Mouse (Mus musculus): ENCODE measurements at regions not wholly inside any gene's neighbourhood (a gene's known extent, or its start where the extent isn't known, plus 50 kb on each side); places are given as distances from the start of the nearest gene placed in this dataset.
A peak's percentile ranks its signal among the peaks of the same experiment; 100 is the strongest.

DNA sequence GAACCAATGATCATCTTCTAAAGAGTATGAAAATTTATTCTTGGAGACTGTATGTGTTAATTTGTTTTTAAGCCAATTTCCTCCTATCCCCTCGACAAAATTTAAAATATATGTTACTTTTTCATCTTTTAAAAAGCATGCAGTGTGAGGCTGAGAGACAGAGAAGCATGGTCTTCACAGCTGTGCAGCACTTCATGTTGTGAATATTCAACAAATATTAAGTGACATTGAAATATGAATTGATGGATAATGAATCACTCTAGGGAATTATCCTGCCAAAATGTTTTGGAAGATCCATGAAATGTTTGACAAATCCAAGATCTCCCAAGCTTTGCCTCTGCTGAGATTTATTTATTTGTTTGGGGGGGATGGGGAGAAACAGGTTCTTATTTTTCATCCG lies 233.9 kb upstream of the Gm11146 start:
- Histone ChIP-seq H3K4me3 (replicated peaks; ENCODE audit: low read depth, low read length) (no peak overlapping the region), H3K9ac (ENCODE audit: low read depth, low read length) (no peak overlapping the region), H3K36me3 (ENCODE audit: insufficient read depth, low read length) (no peaks in the 10 kb centered on the region), H3K4me1 (replicated peaks; ENCODE audit: insufficient read depth, low read length) (no peaks in the 10 kb centered on the region), H3K9me3 (replicated peaks; ENCODE audit: low read length) (no peaks in the 10 kb centered on the region), H3K27me3 (ENCODE audit: insufficient read depth, low read length) (no peaks in the 10 kb centered on the region), H3K4me2 (ENCODE audit: low read length) (no peak overlapping the region), H3K27ac (no peak overlapping the region)
- WGBS, result 86% methylated on average over 2 of the region's 2 CpGs
- ATAC-seq (replicated peaks; ENCODE audit: low FRiP score, low read depth) (no peak), DNase-seq (ENCODE audit: low spot score) (no peak)
- no peak for TF ChIP-seq CTCF (IDR thresholded peaks at IDR 0.05; ENCODE audit: low read depth)

DNA sequence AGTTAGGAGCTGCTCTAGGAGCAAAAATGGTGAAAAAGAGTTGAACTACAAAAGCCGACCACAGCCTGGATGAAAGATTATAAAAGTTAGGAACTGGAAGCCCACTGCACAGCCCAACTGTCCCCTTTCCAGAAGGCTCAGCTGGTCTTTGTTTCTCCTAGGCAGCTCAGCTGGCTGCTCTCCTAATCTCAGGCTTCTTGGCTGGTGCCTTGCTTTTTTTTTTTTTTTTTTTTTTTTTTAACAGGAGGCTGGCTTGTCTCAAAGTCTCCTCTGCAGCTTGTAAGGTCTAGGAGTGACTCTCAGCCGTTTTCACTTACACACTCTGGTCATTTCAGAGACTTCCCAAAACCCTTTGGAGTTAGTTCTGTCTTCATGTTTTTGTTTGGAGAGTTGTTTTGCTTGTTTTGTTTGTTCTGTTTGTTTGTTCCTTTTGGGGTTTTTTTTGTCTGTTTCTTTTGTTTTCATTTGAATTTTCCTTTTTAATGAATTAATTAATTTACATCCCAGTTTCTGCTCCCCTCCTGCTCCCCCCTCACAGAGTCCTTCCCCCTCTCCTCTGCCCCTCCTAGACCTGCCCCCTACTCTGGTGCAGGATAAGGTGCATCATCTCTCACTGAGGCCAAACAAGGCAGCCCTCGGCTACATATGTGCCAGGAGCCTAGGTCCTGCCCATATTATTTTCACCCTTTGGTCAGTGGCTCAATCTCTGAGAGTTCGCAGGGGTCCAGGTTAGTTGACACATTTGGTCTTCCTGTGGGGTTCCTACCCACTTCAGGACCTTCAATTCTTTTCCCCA lies 225.6 kb upstream of the Gm11146 start:
- H3K4me3 ChIP-seq (replicated peaks; ENCODE audit: low read depth, low read length), result no peak overlapping the region
- DNase-seq (ENCODE audit: low spot score) (peak; percentile 76), ATAC-seq (replicated peaks; ENCODE audit: low FRiP score, low read depth) (no peak)

DNA sequence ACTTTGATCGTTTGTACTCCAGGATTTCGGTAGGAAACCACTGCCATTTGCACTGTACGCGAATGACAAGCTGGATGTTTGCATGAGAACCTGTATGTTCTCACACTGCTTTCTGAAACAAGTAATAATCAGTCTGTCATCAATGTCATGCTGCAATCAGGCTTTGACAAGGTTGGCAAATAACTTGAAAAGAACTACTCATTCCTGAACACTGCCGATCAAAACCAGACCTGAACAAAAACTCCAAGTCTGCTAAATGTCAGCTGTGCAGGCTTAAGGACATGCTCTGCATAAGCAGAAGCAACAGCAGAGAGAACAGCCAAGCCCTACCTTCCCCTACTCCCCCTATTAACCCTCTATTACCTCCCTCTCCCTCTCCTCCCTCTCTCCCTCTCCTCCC lies 197.8 kb upstream of the Gm11146 start:
- Histone ChIP-seq H3K4me1 (replicated peaks; ENCODE audit: insufficient read depth, low read length) (no peaks in the 10 kb centered on the region), H3K4me3 (replicated peaks; ENCODE audit: low read depth, low read length) (no peak overlapping the region), H3K27ac (no peak overlapping the region), H3K36me3 (ENCODE audit: insufficient read depth, low read length) (no peaks in the 10 kb centered on the region), H3K27me3 (ENCODE audit: insufficient read depth, low read length) (no peaks in the 10 kb centered on the region), H3K9ac (ENCODE audit: low read depth, low read length) (no peak overlapping the region), H3K9me3 (replicated peaks; ENCODE audit: low read length) (no peaks in the 10 kb centered on the region), H3K4me2 (ENCODE audit: low read length) (no peak overlapping the region)
- DNase-seq (ENCODE audit: low spot score) (no peak), ATAC-seq (replicated peaks; ENCODE audit: low FRiP score, low read depth) (no peak)
- WGBS, result 77% methylated on average over 5 of the region's 5 CpGs
- no peak for TF ChIP-seq CTCF (IDR thresholded peaks at IDR 0.05; ENCODE audit: low read depth)

More for the DNA sequence above, 225.6 kb upstream of the Gm11146 start:
- Histone ChIP-seq H3K4me1 (replicated peaks; ENCODE audit: insufficient read depth, low read length) (no peaks in the 10 kb centered on the region), H3K9ac (ENCODE audit: low read depth, low read length) (no peak overlapping the region), H3K27ac (no peak overlapping the region), H3K27me3 (ENCODE audit: insufficient read depth, low read length) (no peaks in the 10 kb centered on the region), H3K9me3 (replicated peaks; ENCODE audit: low read length) (no peaks in the 10 kb centered on the region), H3K4me2 (ENCODE audit: low read length) (no peak overlapping the region), H3K36me3 (ENCODE audit: insufficient read depth, low read length) (no peaks in the 10 kb centered on the region)
- TF ChIP-seq CTCF (IDR thresholded peaks at IDR 0.05; ENCODE audit: low read depth), result no peak
- WGBS, result 67% methylated on average over 4 of the region's 4 CpGs

DNA sequence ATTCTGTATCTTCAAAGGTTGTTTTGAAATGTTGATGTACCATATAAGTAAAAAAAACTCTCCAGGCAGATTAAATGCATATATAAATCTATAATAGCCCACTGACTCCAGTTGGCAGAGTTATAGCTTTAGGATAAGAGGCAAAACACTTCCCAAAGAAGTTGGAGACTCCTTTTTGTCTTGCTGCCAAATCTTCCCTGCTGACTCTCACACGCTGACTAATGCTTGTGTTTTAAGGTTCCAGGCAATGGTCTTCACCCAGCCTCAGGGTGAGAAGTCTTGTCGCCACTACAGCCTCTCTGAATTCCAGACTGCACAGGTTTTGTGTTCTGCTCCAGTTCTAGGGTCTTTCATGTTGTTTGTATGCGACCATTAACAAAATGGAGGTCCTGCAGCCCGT lies 195.0 kb upstream of the Gm11146 start:
- Histone ChIP-seq H3K27ac (no peak overlapping the region), H3K9me3 (replicated peaks; ENCODE audit: low read length) (no peaks in the 10 kb centered on the region), H3K9ac (ENCODE audit: low read depth, low read length) (no peak overlapping the region), H3K4me2 (ENCODE audit: low read length) (no peak overlapping the region), H3K4me1 (replicated peaks; ENCODE audit: insufficient read depth, low read length) (no peaks in the 10 kb centered on the region), H3K27me3 (ENCODE audit: insufficient read depth, low read length) (no peaks in the 10 kb centered on the region), H3K36me3 (ENCODE audit: insufficient read depth, low read length) (no peaks in the 10 kb centered on the region), H3K4me3 (replicated peaks; ENCODE audit: low read depth, low read length) (no peak overlapping the region)
- ATAC-seq (replicated peaks; ENCODE audit: low FRiP score, low read depth) (no peak), DNase-seq (ENCODE audit: low spot score) (no peak)
- 65% methylated on average over 4 of the region's 4 CpGs for WGBS
- no peak for TF ChIP-seq CTCF (IDR thresholded peaks at IDR 0.05; ENCODE audit: low read depth)

- Histone ChIP-seq H3K4me1 (replicated peaks; ENCODE audit: insufficient read depth, low read length) (no peaks in the 10 kb centered on the region), H3K27me3 (ENCODE audit: insufficient read depth, low read length) (no peaks in the 10 kb centered on the region), H3K9me3 (replicated peaks; ENCODE audit: low read length) (no peaks in the 10 kb centered on the region), H3K4me2 (ENCODE audit: low read length) (no peak overlapping the region), H3K27ac (no peak overlapping the region), H3K4me3 (replicated peaks; ENCODE audit: low read depth, low read length) (no peak overlapping the region), H3K9ac (ENCODE audit: low read depth, low read length) (no peak overlapping the region), H3K36me3 (ENCODE audit: insufficient read depth, low read length) (no peaks in the 10 kb centered on the region)
- ATAC-seq (replicated peaks; ENCODE audit: low FRiP score, low read depth), result no peak
- DNase-seq (ENCODE audit: low spot score), result no peak
- 85% methylated on average over 5 of the region's 5 CpGs for WGBS
- no peak for TF ChIP-seq CTCF (IDR thresholded peaks at IDR 0.05; ENCODE audit: low read depth)
These were observed 187.8 kb upstream of the Gm11146 start for GRCm38 (mm10) chr16:77789652-77790051.

GRCm38 (mm10) chr16:77789206-77789605 lies 187.3 kb upstream of the Gm11146 start:
- Histone ChIP-seq H3K4me1 (replicated peaks; ENCODE audit: insufficient read depth, low read length) (no peaks in the 10 kb centered on the region), H3K36me3 (ENCODE audit: insufficient read depth, low read length) (no peaks in the 10 kb centered on the region), H3K4me2 (ENCODE audit: low read length) (no peak overlapping the region), H3K27ac (no peak overlapping the region), H3K27me3 (ENCODE audit: insufficient read depth, low read length) (no peaks in the 10 kb centered on the region), H3K9ac (ENCODE audit: low read depth, low read length) (no peak overlapping the region), H3K4me3 (replicated peaks; ENCODE audit: low read depth, low read length) (no peak overlapping the region), H3K9me3 (replicated peaks; ENCODE audit: low read length) (no peaks in the 10 kb centered on the region)
- TF ChIP-seq CTCF (IDR thresholded peaks at IDR 0.05; ENCODE audit: low read depth), result no peak
- DNase-seq (ENCODE audit: low spot score), result no peak
- WGBS, result 94% methylated on average over 2 of the region's 2 CpGs
- ATAC-seq (replicated peaks; ENCODE audit: low FRiP score, low read depth), result no peak

DNA sequence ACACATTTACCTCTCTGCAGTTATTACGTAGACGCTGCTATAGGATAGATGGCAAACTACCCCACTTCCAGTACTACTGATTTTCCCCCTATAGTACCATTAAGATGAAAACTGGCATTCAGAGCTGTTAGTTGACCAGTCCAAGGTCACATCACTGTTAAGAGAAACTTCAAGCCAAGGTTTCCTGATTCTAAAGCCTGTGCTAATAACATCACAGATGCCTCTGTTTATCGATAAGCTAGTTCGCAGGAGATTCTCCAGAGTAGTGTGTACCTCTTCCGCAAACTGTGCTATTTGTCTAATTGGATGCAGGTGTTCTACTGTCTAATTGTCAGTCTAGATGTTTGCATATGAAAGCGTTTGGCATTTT lies 186.9 kb upstream of the Gm11146 start:
- no peak for TF ChIP-seq CTCF (IDR thresholded peaks at IDR 0.05; ENCODE audit: low read depth)
- Histone ChIP-seq H3K36me3 (ENCODE audit: insufficient read depth, low read length) (no peaks in the 10 kb centered on the region), H3K4me2 (ENCODE audit: low read length) (no peak overlapping the region), H3K9me3 (replicated peaks; ENCODE audit: low read length) (no peaks in the 10 kb centered on the region), H3K9ac (ENCODE audit: low read depth, low read length) (no peak overlapping the region), H3K4me1 (replicated peaks; ENCODE audit: insufficient read depth, low read length) (no peaks in the 10 kb centered on the region), H3K4me3 (replicated peaks; ENCODE audit: low read depth, low read length) (no peak overlapping the region), H3K27me3 (ENCODE audit: insufficient read depth, low read length) (no peaks in the 10 kb centered on the region), H3K27ac (no peak overlapping the region)
- DNase-seq (ENCODE audit: low spot score) (no peak), ATAC-seq (replicated peaks; ENCODE audit: low FRiP score, low read depth) (no peak)
- WGBS, result 95% methylated on average over 6 of the region's 6 CpGs

Measured in kidney, postnatal 0 days (tissue).